Mouse (Mus musculus): ENCODE results near the gene Ypel3.
"Not testable (repeated sequence)": the region's sequence is repeated elsewhere in the genome, so short reads cannot be mapped to it uniquely, and the experiment has no call there.

Gene Ypel3

DNA sequence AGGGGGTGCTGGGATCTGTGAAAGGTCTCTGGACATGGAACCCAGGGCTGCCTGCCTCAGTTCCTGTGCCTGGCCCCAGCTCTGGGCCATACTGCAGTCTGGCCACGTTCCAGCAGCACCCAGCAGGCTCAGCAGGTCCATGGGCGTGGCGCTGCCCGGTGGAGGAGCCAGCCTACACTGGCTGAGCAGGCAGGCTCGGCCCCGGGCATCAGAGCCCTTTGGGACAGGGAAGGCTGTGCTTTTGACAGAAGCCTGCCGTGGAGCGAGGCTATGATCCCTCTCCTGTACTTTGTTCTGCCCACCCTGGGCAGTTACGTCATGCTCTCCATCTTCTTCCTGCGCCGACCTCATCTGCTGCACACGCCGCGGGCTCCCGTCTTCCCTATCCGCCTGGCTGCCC is 10.6 kb upstream of the Ypel3 start, which contains the start of gene Gdpd3:
Gdpd3 (plus strand) TSS at position 134 of the 400 bp plus-strand sequence.
- DNase-seq (ENCODE audit: low read depth, low spot score), result no peak

DNA sequence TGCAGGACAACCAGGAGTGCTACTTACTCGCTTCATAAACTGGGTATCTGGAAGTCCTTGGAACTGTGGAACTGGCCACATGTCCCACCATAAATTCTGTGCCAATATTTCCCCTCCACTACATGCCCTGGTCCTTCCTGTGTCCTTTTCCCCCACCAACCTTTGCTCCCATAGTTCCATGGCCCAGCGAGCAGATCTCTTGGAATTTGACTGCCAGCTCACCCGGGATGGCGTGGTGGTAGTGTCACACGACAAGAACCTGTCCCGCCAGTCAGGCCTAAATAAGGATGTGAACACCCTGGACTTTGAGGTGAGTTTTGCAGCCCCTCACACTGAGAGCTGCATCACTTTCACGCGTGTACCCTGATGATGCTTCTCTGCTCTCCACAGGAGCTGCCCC is 9.8 kb upstream of the Ypel3 start:
- DNase-seq (ENCODE audit: low read depth, low spot score), result no peak

DNA sequence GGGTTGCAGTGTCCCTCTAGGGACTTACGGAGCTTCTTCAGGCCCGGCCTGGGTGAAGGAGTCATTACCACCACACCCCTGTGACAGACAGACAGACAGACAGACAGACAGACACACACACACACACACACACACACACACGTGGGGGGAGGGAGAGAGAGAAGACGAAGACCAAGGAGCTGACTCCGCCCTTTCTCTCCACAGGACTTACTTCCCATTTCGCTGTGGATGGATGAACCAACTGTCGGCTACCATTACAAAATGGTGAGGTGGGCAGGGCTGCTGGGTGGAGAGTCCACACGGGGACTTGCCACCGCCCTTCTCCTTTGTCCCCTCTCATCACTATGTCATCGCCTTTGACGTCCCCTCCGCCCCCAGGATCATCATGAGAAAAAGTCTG is 6.0 kb upstream of the Ypel3 start:
- no peak for DNase-seq (ENCODE audit: low read depth, low spot score)

DNA sequence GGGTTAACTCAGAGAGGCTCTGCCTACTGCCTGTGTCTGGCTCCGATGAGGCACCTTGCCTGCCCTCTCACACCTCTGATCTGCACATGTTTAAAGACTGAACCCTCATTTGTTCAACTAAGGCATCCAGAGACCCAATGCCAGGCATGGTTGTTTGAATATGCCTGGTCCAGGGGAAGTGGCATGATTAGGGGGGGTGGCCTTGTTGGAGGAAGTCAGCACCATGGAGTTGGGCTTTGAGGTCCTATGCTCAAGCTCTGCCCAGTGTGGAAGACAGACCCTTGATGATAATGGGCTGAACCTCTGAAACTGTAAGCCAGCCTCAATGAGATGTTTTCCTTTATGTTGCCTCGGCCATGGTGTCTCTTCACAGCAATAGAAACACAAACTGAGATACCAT is 3.4 kb upstream of the Ypel3 start:
- DNase-seq (ENCODE audit: low read depth, low spot score), result no peak

DNA sequence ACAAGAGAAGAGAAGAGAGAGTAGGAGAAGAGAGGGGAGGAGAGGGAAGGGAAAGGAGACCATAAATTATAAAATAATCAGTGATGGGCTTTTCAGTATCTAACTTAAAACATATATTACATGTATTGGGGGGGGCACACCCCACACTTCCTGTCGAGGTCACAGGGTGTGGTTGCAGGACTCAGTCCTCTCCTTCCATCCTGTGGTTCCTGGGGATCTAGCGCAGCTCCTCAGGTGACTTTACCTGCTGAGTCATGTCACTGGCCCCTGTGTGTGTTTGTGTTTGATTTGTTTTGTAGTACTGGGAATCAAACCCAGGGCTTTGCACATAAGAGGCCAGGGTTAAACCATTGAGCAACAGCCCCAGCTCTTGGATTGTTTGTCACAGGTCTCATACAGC is 2.3 kb upstream of the Ypel3 start:
- DNase-seq (ENCODE audit: low read depth, low spot score), result peak; percentile 58

DNA sequence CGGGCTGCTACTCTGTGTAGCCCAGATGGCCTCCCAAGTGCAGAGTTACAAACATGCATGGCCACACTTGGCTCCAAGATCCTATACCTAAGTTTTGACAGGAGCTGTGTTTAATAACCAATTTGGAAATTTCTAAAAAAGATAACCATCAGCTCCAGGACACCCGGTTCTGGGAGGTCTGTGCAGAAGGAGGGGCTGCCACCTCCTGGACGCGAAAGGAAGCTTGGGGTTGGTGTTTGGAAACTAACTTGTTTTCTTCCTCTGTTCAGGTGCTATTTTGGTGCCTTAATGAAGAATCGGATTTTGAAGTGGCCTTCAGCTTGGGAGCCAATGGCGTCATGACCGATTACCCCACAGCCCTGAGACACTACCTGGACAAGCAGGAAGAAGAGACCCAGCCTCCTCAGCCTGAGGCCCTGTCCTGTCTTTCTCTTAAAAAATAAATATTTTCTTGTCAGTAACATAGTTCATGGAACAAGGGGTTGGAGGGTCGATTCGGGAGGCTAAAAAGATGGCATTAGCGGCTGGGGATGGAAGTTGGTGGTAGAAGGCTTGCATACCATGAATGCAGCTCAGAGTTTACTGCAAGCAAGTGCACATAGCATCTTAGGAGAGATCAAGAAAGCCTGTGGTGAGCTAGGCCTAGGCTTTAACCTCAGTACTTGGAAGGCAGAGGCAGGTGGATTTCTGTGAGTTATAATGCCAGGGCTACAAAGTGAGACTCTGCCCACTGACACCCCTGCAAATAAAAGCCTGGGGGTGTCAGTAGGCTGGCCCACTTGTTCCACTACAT is 1.4 kb upstream of the Ypel3 start:
- DNase-seq (ENCODE audit: low read depth, low spot score), result peak; percentile 48

DNA sequence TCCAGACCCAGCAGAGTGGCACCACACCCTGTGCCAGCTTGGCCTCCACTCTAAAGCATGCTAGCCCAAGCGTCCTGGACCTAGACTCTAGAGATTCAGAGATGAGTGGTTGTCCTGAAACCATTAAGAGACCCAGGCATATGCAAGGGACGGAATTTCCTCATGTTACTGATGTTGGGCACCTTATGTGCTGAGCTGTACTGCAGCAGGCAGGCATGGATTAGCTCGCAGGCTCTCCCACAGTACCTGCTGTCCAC is 849 bp upstream of the Ypel3 start:
- DNase-seq (ENCODE audit: low read depth, low spot score), result no peak

DNA sequence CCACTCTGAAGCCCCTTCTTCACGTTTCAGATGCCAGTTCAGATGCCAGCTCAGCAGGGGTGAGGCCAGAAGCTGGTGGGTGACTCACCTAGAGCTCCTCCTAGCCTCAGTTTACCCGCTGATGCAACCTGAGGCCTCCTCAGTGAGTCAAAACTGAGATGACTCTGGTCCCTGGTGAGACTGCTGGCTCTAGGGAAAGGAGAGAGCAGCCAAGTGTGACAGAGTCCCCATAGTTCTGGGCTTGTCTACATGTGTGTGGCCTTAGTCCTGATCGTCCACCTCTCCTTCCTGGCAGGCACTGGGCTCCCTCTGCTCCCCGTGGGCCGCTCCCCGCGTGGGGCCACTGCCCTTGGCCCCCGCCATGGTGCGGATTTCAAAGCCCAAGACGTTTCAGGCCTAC is 721 bp downstream of the Ypel3 start:
- peak; percentile 29 for DNase-seq (ENCODE audit: low read depth, low spot score)

DNA sequence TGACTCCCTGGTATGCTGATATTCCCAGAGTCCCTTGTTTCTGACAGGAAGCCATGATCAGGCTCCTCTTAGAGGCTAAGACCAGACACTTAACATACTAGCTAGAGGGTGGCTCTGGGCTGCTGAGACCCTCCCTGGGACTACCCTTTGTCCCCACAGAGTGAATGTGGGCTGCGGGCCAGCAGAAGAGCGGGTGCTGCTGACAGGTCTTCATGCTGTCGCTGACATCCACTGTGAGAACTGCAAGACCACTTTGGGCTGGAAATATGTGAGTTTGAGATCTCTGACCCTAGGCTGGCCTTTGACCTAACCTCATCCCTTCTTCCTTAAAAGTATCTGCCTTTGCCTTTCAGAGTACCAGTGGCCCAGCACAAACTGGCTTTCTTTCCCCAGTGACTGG is 1.4 kb downstream of the Ypel3 start:
- no peak for DNase-seq (ENCODE audit: low read depth, low spot score)

DNA sequence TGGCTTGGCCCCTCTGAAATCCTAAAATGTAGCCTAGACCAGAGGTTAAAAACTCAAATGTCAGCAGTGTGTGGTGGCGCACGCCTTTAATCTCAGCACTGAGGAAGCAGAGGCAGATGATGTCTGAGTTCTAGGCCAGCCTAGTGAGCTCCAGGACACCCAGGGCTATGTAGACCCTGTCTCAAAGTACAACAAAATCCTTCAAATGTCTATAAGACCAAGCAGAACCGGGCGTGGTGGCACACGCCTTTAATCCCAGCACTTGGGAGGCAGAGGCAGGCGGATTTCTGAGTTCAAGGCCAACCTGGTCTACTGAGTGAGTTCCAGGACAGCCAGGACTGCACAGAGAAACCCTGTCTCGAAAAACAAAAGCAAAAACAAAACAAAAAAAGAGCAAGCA is 2.3 kb downstream of the Ypel3 start:
- DNase-seq (ENCODE audit: low read depth, low spot score), result not testable (repeated sequence)

DNA sequence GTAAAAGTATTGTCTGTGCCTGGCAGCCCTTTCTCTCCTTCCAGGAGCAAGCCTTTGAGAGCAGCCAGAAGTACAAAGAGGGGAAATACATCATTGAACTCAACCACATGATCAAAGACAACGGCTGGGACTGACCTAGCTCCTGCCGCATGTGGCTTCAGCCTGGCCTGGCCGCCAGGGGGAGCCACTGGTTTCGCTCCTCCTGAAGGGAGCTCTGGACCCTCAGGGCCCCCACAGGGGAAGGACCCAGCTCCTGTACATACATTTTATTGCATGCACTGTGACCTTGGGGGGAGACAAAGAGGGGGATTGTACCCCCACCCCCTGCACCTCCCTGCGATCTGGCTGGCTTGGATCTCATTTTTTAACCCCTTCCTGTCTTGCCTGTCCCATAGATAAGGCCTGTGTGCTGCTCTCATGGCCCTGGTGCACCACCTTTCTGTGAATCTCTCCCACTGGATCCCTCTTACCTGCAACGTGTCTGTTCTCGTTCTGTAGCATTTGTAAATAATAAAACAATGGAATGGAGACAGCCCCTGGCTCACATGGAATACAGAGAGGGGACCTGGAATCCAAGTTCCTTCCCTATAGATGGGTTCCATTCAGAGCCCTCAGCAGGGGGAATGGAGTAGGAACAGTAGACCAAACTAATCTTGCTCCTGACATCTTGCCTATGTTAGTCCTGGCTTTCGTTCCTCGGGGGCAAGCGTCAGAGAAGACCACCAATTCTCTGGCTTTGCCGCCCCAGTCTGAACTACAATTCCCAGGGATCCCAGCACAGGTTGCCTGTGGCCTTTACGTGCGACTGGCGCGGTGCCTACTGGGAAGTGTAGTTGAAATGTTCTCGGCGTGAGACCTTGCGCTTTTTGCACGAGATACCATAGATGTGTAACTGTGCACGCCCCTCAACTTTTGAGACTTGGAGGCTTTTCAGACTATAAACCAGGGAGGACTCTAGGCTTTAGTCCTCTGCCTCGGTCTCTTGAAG is 3.5 kb downstream of the Ypel3 start:
- peak; percentile 88 for DNase-seq (ENCODE audit: low read depth, low spot score)

DNA sequence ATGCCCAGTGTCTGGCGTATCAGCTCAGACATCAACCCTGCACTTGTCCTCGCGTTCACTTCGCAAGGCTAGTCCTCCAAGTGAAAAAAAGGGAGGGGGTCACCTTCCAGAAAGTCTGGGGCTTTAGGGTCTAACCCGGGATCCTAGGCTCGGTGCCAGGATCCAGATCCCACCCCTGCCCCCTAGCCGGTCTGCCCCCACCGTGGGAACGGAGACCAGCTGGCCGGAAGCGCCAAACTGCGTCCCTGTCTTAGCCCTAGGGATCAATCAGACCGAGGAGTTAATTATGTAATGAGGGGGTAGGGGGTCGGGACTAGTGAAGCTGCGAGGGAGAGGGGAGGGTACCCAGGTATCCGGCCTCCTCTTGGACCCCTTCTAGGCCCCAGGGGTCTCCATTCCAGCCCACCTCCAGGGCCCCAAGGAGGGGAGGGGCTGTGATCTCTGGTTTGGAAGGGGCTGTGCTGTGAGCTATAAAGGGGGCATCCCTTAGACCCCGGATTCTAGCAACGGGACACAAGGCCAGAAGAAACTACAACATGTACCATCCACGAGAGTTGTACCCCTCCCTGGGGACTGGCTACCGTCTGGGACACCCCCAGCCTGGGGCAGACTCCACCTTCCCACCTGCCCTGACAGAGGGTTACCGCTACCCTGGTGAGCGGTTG is 4.3 kb downstream of the Ypel3 start, which contains the start of gene Tbx6:
Tbx6 (plus strand) TSS at position 513 of the 665 bp plus-strand sequence.
- no peak for DNase-seq (ENCODE audit: low read depth, low spot score)

DNA sequence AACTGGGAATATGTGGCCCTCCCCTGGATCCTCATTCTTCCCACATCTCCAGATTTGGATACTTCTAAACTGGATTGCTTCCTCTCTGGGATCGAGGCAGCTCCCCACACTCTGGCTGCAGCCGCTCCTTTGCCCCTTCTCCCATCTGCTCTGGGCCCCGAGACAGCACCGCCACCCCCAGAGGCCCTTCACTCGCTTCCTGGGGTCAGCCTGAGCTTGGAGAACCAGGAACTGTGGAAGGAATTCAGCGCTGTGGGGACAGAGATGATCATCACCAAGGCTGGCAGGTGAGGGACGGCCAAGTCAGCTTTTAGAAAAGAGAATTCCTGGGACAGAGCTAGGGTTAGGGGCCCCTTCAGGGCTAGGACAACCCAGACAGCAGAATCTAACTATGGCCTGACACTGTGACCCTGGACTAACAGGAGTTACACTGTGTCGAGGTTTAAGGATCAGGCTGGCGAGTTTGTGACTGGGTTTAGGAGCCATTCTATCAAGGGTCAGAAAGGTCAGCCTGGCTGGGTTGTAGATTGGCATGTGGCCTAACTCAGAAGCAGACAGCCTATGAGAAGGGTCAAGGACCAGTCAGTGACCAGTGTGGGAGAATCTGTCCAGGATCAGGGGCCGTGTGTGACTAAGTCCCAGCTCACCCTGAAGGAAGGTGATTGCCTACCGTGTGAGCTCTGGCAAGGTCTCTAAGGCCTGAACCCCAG is 5.1 kb downstream of the Ypel3 start:
- DNase-seq (ENCODE audit: low read depth, low spot score), result no peak

DNA sequence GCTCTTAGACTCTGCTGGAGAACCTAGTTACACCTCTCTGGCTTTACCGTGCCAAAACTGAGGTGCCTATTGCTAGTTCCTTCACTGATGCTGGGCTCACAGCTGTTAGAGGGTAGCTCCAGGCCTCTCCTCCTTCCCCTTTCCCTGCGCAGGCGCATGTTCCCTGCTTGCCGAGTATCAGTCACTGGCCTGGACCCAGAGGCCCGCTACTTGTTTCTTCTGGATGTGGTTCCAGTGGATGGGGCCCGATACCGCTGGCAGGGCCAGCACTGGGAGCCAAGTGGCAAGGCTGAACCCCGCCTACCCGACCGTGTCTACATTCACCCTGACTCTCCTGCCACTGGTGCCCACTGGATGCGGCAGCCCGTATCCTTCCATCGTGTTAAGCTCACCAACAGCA is 5.9 kb downstream of the Ypel3 start:
- no peak for DNase-seq (ENCODE audit: low read depth, low spot score)

DNA sequence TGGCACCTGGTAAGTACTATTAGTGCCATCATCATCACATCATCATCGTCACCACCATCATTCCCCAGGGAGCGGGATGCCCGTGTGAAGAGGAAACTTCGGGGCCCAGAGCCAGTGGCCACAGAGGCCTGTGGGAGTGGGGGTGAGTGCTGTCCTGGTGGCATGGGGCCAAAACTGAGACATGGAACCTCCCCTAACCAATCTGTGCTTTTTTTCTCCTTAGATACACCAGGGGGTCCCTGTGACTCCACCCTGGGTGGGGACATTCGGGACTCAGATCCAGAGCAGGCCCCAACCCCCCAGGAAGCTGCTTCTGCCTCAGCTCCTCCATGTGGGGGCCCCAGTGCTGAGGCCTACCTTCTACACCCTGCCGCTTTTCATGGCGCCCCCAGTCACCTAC is 7.7 kb downstream of the Ypel3 start:
- DNase-seq (ENCODE audit: low read depth, low spot score), result no peak

DNA sequence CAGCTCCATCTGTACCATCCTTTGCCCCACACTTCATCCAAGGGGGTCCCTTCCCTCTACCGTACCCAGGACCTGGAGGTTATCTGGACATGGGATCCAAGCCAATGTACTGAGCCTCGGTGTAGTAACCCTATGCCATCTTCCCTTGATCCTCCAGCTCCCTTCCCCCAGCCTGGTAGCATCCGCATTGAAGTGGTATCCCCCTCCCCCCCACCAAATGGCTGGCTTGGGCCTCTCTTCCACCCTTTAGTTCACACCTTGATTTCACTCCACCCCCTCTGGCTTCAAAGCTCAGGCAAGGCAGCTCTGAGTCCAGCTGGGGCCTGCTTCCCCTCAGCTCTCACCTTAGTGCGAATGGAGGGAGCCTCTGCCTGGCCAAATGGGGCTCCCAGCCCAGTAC is 8.3 kb downstream of the Ypel3 start:
- DNase-seq (ENCODE audit: low read depth, low spot score), result no peak

DNA sequence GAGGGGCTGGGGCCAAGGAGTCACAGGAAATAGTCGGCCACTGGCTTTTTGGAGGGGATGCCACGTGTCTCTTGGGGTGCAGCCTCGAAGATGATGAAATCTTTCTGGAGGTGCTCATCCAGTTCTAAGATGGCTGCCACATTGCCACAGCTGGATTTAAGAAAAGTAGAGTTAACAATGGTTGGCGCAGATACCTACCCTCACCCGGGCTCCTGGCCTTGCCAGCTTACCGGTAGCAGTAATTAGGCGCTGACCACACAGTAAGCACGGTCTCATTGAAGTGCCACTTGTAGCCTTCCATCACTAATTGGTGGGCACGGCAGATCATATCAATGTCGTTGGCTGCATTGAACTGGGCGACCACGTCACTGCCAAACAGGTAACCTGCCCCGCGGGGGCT is 9.4 kb downstream of the Ypel3 start:
- DNase-seq (ENCODE audit: low read depth, low spot score), result no peak

DNA sequence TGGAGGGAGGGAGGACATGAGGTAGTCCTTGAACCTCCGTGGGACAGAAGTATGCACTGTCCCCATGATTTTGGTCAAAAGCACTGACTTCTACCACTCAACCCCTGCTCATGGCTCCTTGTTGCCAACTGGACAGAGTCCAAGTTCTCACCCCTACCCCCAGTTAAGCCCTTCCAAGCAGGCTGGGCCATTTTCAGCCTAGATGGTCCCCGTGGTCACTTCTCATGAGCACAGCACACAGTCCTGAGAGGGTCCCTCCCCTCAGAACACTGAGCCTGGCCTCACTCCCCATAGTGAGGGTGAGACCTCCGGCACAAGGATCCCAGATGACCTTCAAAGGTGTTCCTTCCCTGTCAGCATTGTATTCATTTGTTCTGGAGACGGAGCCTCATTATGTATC is 12.4 kb downstream of the Ypel3 start:
- no peak for DNase-seq (ENCODE audit: low read depth, low spot score)

DNA sequence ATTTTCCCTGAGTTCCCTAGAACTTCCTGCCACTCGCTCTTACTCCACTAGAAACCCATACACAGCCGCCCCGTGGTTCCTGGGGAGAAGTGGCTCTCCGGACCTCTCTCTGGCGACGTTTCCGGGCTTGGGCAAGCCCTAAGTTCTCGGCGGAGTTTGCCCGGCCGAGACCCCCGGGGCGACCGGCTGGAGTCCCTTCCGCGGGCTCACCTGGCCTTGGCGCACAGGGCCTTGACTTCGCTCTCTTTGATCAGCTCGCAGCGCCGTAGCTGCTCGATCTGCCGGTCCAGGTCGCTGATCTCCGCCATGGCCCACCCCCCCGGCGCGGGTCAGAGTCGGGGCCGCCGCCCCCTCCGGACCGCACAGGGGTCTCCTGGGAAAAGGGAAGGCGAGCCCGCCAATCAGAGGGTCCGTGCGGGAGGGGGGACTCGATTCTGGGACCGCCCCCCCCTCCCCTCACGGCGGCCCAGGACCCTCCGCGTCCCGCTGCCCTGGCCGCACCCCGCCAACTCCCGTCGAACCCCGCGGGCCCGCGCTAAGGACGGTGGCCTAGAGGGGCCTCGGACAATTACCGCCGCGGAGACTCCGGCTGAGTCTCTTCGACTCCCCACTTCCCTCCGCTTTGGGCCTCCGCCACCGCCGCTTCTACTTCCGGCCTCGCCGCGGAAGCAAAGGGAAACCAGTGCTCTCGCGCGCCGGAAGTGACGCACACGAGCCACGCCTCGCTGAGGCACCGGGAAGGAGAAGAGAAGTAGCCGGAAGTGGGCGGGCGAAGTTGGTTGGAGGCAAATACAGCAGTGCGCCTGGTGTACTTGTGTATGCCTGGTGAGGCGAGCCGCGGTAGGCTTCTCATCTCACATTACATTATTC is 15.3 kb downstream of the Ypel3 start, which contains the start of gene Ppp4c:
Ppp4c (minus strand) TSS at position 646 of the 870 bp plus-strand sequence.
- peak; percentile 99 for DNase-seq (ENCODE audit: low read depth, low spot score)

DNA sequence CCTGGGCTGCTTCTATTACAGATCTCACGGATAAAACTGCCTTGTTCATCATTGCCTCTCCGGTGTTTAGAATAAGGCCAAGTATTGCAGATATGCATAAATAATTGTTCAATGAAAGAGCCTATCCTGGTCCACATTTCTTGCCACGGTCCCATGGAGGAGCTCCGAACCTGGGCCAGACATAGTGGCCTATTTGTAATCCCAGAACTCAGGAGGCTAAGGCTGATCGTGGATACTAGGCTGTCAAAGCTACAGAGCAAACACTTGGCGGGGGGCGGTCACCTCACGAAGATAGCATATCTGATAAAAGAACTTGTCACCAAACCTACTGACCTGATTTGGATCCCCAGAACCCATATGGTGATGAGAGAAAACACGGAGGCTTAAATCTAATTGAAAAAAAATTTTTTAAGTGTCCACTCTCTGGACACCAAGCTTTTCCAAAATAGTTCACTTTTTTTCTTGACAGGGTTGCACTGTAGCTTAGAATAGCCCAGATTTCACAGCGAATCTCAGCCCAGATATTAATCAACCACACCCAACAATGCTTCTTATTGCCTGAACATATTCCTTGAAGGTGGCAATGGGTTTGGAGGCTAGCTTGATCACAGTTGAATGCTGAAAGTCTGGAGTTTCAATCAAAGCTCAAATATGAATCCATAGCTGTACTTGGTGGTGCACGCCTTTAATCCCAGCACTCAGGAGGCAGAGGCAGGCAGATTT is 16.1 kb downstream of the Ypel3 start:
- no peak for DNase-seq (ENCODE audit: low read depth, low spot score)

Data from CD4-positive, CD25-positive, alpha-beta regulatory T cell, adult 2 months (primary cell).